Mouse (Mus musculus): Measurements from ENCODE around the gene S1pr3.

DNA sequence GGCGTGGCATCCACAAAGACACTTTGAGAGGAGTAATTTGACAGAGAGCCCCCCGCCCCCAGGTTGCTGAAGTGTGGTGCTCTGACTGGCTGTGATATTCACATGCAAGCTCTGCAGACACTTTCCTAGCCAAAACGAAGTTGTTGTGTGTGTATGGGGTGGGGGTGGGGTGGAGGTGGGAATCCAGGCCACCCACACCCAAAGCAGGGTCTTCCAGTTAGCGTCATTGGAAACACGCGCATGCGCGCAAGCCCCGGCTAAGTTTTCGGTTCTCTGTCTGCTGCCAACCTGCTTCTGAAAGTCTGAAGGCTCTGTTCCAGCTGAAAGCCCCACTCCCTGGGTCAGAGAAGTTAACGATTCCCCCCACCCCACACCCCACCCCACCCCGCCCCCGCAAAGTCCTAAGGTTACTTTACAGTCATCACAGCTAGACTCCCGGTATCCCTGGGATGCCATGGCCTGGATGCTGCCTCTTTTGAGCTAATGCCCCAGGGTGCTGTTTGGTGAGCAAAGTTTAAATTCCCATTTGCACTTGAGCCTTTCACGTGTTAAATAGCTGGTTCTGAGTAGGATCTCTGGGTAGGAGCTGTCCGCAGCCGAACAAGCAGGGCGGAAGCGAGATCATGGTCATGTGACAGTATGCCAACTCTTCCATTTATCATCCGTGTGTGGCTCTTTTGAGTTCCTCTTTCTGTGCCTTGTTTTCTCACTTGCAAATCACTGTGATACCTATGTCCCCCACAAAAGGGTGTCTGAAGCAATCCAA, 7.5 kb upstream of the S1pr3 start:
- TF ChIP-seq CTCF (IDR thresholded peaks at IDR 0.05; ENCODE audit: extremely low read depth, insufficient read length, insufficient replicate concordance, low read depth, low read length) (no peak), POLR2A (IDR thresholded peaks at IDR 0.05; ENCODE audit: low read depth, low read length) (no peak)

Data from small intestine, adult 2 months (tissue).